Mouse (Mus musculus): ENCODE results near the gene Gdpd2. TPM values are rescaled to one million over a fixed set of nuclear protein-coding genes. Genes with fewer than 3 reads are reported as not detected.
A peak's percentile ranks its signal among the peaks of the same experiment; 100 is the strongest.

The Gdpd2 gene
- polyA plus RNA-seq (2012; rRNA removed) (11.6 and 13.2 TPM in 2 replicates), polyA plus RNA-seq (2014; fragmentation: Nextera tagmentation; extraction: Ambion mirVana) (5.6 and 6.9 TPM in 2 replicates)

GRCm38 (mm10) chrX:100729665-100730188 is at the start of gene Gdpd2:
TSS of gene Gdpd2 (plus strand) at chrX:100729873.
- H3K4me3 ChIP-seq (replicated peaks; ENCODE audit: low read length): 0 out of 2 replicates have a peak within 1 kb of the TSS, but pooled peaks have one; percentile 8

DNA sequence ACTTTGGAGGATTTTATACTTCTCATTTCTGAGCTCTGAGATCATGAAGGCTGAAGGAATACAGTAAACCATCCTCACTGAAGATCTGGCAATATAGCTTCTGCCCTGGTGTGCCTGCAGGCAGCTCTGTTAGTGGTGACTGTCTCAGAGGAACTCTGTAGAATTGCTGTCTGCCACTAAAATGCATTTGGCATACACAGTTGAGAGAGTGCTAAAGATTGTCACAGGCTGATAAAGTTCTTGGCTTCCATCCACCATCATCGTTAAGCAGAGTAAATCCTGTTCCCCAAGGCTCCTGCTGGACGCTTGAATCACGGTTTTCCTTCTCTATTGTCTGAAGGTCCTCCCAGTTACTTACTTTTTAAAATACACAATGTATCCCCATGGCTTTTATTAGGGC is 43.1 kb upstream of the Gdpd2 start:
- no peak for ATAC-seq (ENCODE audit: low FRiP score, low read depth)
- 46% methylated on average over 3 of the region's 3 CpGs for WGBS
- H3K27me3 ChIP-seq (ENCODE audit: control insufficient read depth, insufficient read depth, low read length): no peaks in the 10 kb centered on the region

More at GRCm38 (mm10) chrX:100729665-100730188, at the start of gene Gdpd2:
- peak within 1 kb of the TSS; percentile 40 for H3K9ac ChIP-seq (ENCODE audit: low read depth, low read length, severe bottlenecking)
- H3K9me3 ChIP-seq (ENCODE audit: control insufficient read depth, low read length): no peaks in the 10 kb centered on the region
- peak; percentile 19 for DNase-seq (ENCODE audit: low spot score)
- no peaks in the 10 kb centered on the region for H3K27me3 ChIP-seq (ENCODE audit: control insufficient read depth, insufficient read depth, low read length)
- ATAC-seq (ENCODE audit: low FRiP score, low read depth): peak; percentile 67; the same call in 1 of the 2 replicates
- no peak within 1 kb of the TSS for H3K27ac ChIP-seq (replicated peaks; ENCODE audit: low read depth, low read length)
- 0 out of 2 replicates have a peak, but pooled peaks cover 3% of the 10 kb centered on the region for H3K4me1 ChIP-seq (ENCODE audit: control insufficient read depth, insufficient read depth, low read length)
- WGBS: 25% methylated on average over 7 of the region's 8 CpGs
- peak within 1 kb of the TSS; percentile 37 for H3K4me2 ChIP-seq (replicated peaks; ENCODE audit: low read depth, low read length, severe bottlenecking)
- 0 out of 2 replicates have a peak, but pooled peaks cover 7% of the 10 kb centered on the region for H3K36me3 ChIP-seq (ENCODE audit: control insufficient read depth, insufficient read depth, low read length)
- TF ChIP-seq POLR2A (IDR thresholded peaks at IDR 0.05; ENCODE audit: borderline replicate concordance, extremely low read depth, insufficient read depth, insufficient read length): no peak

DNA sequence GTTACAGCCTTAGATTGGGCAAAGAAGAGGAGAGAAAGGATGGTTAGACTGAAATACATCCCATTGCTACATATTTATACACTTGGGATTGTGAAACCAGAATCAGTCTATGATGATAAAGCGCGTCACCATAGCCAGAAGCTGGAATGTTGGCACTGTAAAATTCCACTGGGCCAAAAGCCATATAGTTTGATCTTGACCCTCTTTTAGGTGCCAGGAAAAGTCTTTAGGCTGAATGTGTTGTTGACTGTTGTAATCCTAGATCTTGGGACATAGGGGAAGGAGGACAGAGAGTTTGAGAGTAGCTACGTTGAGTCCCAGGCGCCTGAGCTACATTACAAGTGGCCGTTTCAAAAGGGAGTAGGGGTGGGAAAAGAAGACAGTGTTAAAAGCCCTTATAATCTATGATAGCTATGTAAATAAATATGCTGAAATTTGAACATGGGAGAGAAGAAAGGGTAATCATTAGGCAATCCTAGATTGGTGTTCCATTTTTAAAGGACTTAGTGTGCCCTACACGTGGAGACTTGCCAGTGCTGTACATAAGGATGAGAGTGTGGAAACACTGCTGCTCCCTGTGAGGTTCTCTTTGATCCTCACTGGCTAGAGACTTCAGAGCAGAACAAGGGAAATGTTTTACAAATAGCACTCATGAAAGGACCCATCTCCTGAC is 42.2 kb upstream of the Gdpd2 start:
- Histone ChIP-seq H3K4me1 (ENCODE audit: control insufficient read depth, insufficient read depth, low read length) (no peaks in the 10 kb centered on the region), H3K4me3 (replicated peaks; ENCODE audit: low read length) (no peak overlapping the region), H3K27ac (replicated peaks; ENCODE audit: low read depth, low read length) (no peak overlapping the region), H3K9ac (ENCODE audit: low read depth, low read length, severe bottlenecking) (no peak overlapping the region), H3K9me3 (ENCODE audit: control insufficient read depth, low read length) (no peaks in the 10 kb centered on the region), H3K36me3 (ENCODE audit: control insufficient read depth, insufficient read depth, low read length) (peaks cover 11% of the 10 kb centered on the region), H3K27me3 (ENCODE audit: control insufficient read depth, insufficient read depth, low read length) (no peaks in the 10 kb centered on the region), H3K4me2 (replicated peaks; ENCODE audit: low read depth, low read length, severe bottlenecking) (no peak overlapping the region)
- ATAC-seq (ENCODE audit: low FRiP score, low read depth) (no peak), DNase-seq (ENCODE audit: low spot score) (no peak)
- TF ChIP-seq POLR2A (IDR thresholded peaks at IDR 0.05; ENCODE audit: borderline replicate concordance, extremely low read depth, insufficient read depth, insufficient read length): no peak
- WGBS: 69% methylated on average over 6 of the region's 6 CpGs

More for the DNA sequence above, 43.1 kb upstream of the Gdpd2 start:
- Histone ChIP-seq H3K9ac (ENCODE audit: low read depth, low read length, severe bottlenecking) (no peak overlapping the region), H3K4me3 (replicated peaks; ENCODE audit: low read length) (no peak overlapping the region), H3K9me3 (ENCODE audit: control insufficient read depth, low read length) (no peaks in the 10 kb centered on the region), H3K4me2 (replicated peaks; ENCODE audit: low read depth, low read length, severe bottlenecking) (no peak overlapping the region), H3K27ac (replicated peaks; ENCODE audit: low read depth, low read length) (no peak overlapping the region), H3K36me3 (ENCODE audit: control insufficient read depth, insufficient read depth, low read length) (peaks cover 7% of the 10 kb centered on the region), H3K4me1 (ENCODE audit: control insufficient read depth, insufficient read depth, low read length) (no peaks in the 10 kb centered on the region)
- TF ChIP-seq POLR2A (IDR thresholded peaks at IDR 0.05; ENCODE audit: borderline replicate concordance, extremely low read depth, insufficient read depth, insufficient read length): no peak
- no peak for DNase-seq (ENCODE audit: low spot score)

DNA sequence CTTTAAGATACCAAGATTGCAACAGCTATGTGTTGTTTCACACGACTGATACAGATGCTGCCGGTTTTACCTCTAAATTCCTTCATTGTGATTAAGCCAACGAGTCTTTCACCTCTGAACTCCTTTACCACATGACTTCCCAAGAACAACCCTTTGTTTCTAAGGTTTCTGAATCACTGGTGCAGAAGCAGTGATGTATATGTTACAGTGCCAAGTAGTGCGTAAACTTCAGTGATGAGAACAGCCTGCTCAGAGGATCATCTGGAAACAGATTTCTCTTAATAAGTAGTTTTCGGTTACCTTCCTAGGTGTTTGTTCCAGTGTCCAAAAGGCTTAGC is 41.7 kb upstream of the Gdpd2 start:
- Histone ChIP-seq H3K9me3 (ENCODE audit: control insufficient read depth, low read length) (no peaks in the 10 kb centered on the region), H3K27me3 (ENCODE audit: control insufficient read depth, insufficient read depth, low read length) (no peaks in the 10 kb centered on the region), H3K4me1 (ENCODE audit: control insufficient read depth, insufficient read depth, low read length) (no peaks in the 10 kb centered on the region), H3K4me3 (replicated peaks; ENCODE audit: low read length) (no peak overlapping the region), H3K36me3 (ENCODE audit: control insufficient read depth, insufficient read depth, low read length) (peaks cover 11% of the 10 kb centered on the region), H3K27ac (replicated peaks; ENCODE audit: low read depth, low read length) (no peak overlapping the region), H3K9ac (ENCODE audit: low read depth, low read length, severe bottlenecking) (no peak overlapping the region), H3K4me2 (replicated peaks; ENCODE audit: low read depth, low read length, severe bottlenecking) (no peak overlapping the region)
- TF ChIP-seq POLR2A (IDR thresholded peaks at IDR 0.05; ENCODE audit: borderline replicate concordance, extremely low read depth, insufficient read depth, insufficient read length): no peak
- no peak for DNase-seq (ENCODE audit: low spot score)
- no peak for ATAC-seq (ENCODE audit: low FRiP score, low read depth)
- WGBS: 82% methylated on average over 5 of the region's 5 CpGs

DNA sequence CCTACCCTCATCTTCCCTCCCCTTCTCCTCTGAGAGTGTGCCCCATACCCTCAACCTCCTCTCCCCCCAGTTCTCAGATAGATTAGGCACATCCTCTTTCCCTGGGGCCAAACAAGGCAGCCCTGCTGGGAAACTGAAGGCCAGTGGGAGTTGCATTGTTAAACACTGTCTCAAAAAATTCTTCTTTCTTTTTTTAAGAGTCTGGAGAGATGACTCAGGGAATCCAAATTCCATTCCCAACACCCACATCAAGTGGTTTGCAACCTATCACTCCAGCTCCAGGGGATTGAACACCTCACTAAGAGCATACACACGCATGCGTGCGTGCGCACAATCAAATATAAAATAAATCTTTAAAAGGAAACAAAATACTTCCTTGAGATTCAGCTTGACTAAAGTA is 32.9 kb upstream of the Gdpd2 start:
- no peak for DNase-seq (ENCODE audit: low spot score)
- no peak overlapping the region for H3K27ac ChIP-seq (replicated peaks; ENCODE audit: low read depth, low read length)
- H3K9me3 ChIP-seq (ENCODE audit: control insufficient read depth, low read length): no peaks in the 10 kb centered on the region
- no peak overlapping the region for H3K4me2 ChIP-seq (replicated peaks; ENCODE audit: low read depth, low read length, severe bottlenecking)
- no peak overlapping the region for H3K9ac ChIP-seq (ENCODE audit: low read depth, low read length, severe bottlenecking)
- H3K4me3 ChIP-seq (replicated peaks; ENCODE audit: low read length): no peak overlapping the region
- peaks cover 12% of the 10 kb centered on the region for H3K36me3 ChIP-seq (ENCODE audit: control insufficient read depth, insufficient read depth, low read length)
- no peak for TF ChIP-seq POLR2A (IDR thresholded peaks at IDR 0.05; ENCODE audit: borderline replicate concordance, extremely low read depth, insufficient read depth, insufficient read length)
- H3K27me3 ChIP-seq (ENCODE audit: control insufficient read depth, insufficient read depth, low read length): no peaks in the 10 kb centered on the region
- no peak for ATAC-seq (ENCODE audit: low FRiP score, low read depth)
- WGBS: 97% methylated on average over 4 of the region's 4 CpGs
- no peaks in the 10 kb centered on the region for H3K4me1 ChIP-seq (ENCODE audit: control insufficient read depth, insufficient read depth, low read length)
